Mouse (Mus musculus): Measurements from ENCODE around the gene Ndufaf3.
A peak's percentile ranks its signal among the peaks of the same experiment; 100 is the strongest.

The Ndufaf3 gene

DNA sequence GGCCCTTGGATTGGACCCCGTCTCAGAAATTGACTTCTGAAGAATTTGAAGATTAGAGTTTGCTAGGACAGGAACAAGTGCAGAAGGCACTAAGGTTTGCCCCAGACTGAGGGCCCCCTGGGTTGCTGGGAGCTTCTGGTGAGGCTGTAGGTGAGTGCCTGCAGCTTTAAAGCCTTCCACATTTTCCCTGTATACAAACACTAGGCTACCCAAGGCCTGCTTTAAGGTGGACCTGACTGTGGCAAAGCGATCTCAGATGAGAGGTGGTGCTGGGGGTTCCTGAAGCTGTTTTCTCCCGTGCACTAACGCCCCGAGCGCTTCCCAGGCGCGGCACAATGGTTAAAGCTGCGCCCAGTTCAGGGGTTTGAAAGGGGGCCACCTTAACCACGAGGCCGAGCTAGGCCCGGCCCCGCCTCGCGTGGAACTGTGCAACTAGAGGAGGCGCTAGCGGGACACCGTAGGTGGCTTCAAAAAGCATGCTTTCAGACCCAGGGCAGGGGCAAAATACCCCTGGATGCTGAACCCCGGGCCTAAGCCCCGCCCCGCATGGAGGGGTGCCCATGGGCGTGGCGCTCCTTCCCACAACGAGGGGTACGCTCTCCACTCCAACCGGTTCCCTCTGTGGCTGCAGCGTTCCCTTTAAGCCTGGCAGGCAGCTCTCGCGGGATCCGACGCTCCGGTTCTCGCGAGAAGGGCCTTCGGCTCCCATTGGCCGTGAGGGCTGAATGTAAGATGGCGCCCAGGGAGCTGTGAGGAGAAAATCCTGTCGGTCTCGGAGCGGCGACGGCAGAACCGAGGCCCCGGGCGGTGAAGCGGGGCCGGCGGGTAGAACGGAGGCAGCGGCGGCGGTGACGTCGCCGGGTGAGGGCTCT, 50.6 kb downstream of the Ndufaf3 start, which contains the start of gene Qrich1:
Gene Qrich1, plus strand, starts transcription at position 427 of the 872 bp plus-strand sequence.
- peak; percentile 95 for DNase-seq (ENCODE audit: low spot score)
